Mouse (Mus musculus) monocyte, adult 5-6 weeks (primary cell): ENCODE data around the gene Trex2. TPM values are rescaled to one million over a fixed set of nuclear protein-coding genes. Genes with fewer than 3 reads are reported as not detected.
A peak's percentile ranks its signal among the peaks of the same experiment; 100 is the strongest.

Experiments used
- ATAC-seq: fragments of 153-309, 156-312 bp; replicated peaks from 2 replicates; pipeline ENCODE4 v1.8.0; 2017; ENCODE audit warnings: mild to moderate bottlenecking; ENCODE audit not compliant: low TSS enrichment, insufficient number of reproducible peaks, severe bottlenecking, poor library complexity, low FRiP score
- total RNA-seq: library from RNA; stranded (forward); fragments of 200-1000, 200-491, 200-594 nt; gene quantifications from 3 replicates; pipeline ENCODE4 v1.2.3, GENCODE M21; 2017

The Trex2 gene
- total RNA-seq: not detected in 3 replicates

- no peak for ATAC-seq
Observed at GRCm38 (mm10) chrX:73435252-73435651, at the start of gene Trex2. Gene Trex2, minus strand, starts transcription at chrX:73435344.

- ATAC-seq: no peak
Observed at GRCm38 (mm10) chrX:73484870-73485269, 49.7 kb upstream of the Trex2 start.

- ATAC-seq: no peak
Observed at GRCm38 (mm10) chrX:73484076-73484475, 48.9 kb upstream of the Trex2 start.

- no peak for ATAC-seq
Observed at GRCm38 (mm10) chrX:73483484-73483810, 48.3 kb upstream of the Trex2 start, which contains the start of gene Bgn. Gene Bgn, plus strand, starts transcription at chrX:73483602.

- ATAC-seq: no peak
Observed at GRCm38 (mm10) chrX:73482643-73483483, 47.7 kb upstream of the Trex2 start.

GRCm38 (mm10) chrX:73480334-73480733 is 45.2 kb upstream of the Trex2 start:
- no peak for ATAC-seq

GRCm38 (mm10) chrX:73479656-73480055 is 44.5 kb upstream of the Trex2 start:
- no peak for ATAC-seq

GRCm38 (mm10) chrX:73477500-73477899 is 42.4 kb upstream of the Trex2 start:
- no peak for ATAC-seq

- no peak for ATAC-seq
Observed at GRCm38 (mm10) chrX:73476621-73477020, 41.5 kb upstream of the Trex2 start.

- ATAC-seq: no peak
Observed at GRCm38 (mm10) chrX:73475658-73476256, 40.6 kb upstream of the Trex2 start.

GRCm38 (mm10) chrX:73474340-73475165 is 39.4 kb upstream of the Trex2 start:
- no peak for ATAC-seq

- ATAC-seq: no peak
Observed at GRCm38 (mm10) chrX:73471764-73472163, 36.6 kb upstream of the Trex2 start.

GRCm38 (mm10) chrX:73468752-73469151 is 33.6 kb upstream of the Trex2 start:
- ATAC-seq: no peak

GRCm38 (mm10) chrX:73468330-73468729 is 33.2 kb upstream of the Trex2 start:
- ATAC-seq: no peak

- ATAC-seq: no peak
Observed at GRCm38 (mm10) chrX:73467446-73468241, 32.5 kb upstream of the Trex2 start.

- ATAC-seq: no peak
Observed at GRCm38 (mm10) chrX:73465483-73466186, 30.5 kb upstream of the Trex2 start.

GRCm38 (mm10) chrX:73460792-73461191 is 25.6 kb upstream of the Trex2 start:
- no peak for ATAC-seq

- peak; percentile 100 for ATAC-seq
Observed at GRCm38 (mm10) chrX:73458877-73459392, 23.8 kb upstream of the Trex2 start, which contains the start of gene Haus7. Gene Haus7, minus strand, starts transcription at chrX:73459044.
